ENCODE assay signal across 8 mouse cellular contexts in the genomic region with DNA sequence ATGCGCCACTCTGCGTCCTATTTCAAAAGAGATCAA. TPM values are rescaled to one million over a fixed set of nuclear protein-coding genes. Genes with fewer than 3 reads are reported as not detected.
A peak's percentile ranks its signal among the peaks of the same experiment; 100 is the strongest.
DNase-seq lines count a peak whose midpoint lies in the region; ATAC-seq lines count a peak whose summit lies in the region.

A gene (minus strand): TSS at position 1 of the 36 bp plus-strand sequence.

- 0% methylated on average over 2 of the region's 2 CpGs for WGBS in midbrain, embryonic 15.5 days

- no peaks in the 10 kb centered on the region for H3K9me3 ChIP-seq in midbrain, embryonic 15.5 days

- ATAC-seq in midbrain, embryonic 15.5 days (replicated peaks): no peak

- H3K4me3 ChIP-seq in brown adipose tissue, adult 24 weeks (ENCODE audit: insufficient read depth, low read depth, low read length): peak within 1 kb of the TSS; percentile 77
- H3K4me3 ChIP-seq in midbrain, embryonic 15.5 days: peak within 1 kb of the TSS; percentile 88

- peak within 1 kb of the TSS; percentile 85 for H3K9ac ChIP-seq in midbrain, embryonic 15.5 days

- no peaks in the 10 kb centered on the region for H3K36me3 ChIP-seq in midbrain, embryonic 15.5 days (replicated peaks)

- H3K27me3 ChIP-seq in midbrain, embryonic 15.5 days (replicated peaks): no peaks in the 10 kb centered on the region

- no peak for DNase-seq in layer of hippocampus, adult 8-10 months (ENCODE audit: low spot score in 2 of 2)
- DNase-seq in layer of hippocampus, adult 9-10 months (ENCODE audit: low spot score): no peak
- no peak for DNase-seq in heart, adult 8-10 months (ENCODE audit: low spot score)
- no peak for DNase-seq in layer of hippocampus, postnatal 25 days (ENCODE audit: extremely low spot score in 1 of 2, low spot score in 1 of 2)
- DNase-seq in ovary, postnatal 36 days (ENCODE audit: low spot score): no peak
- DNase-seq in kidney, postnatal 36 days: no peak

- H3K4me1 ChIP-seq in brown adipose tissue, adult 24 weeks (ENCODE audit: control insufficient read depth, insufficient read depth, insufficient read length, low read length): peaks cover 3% of the 10 kb centered on the region; the same call in 1 of the 2 replicates
- H3K4me1 ChIP-seq in midbrain, embryonic 15.5 days: peaks cover 34% of the 10 kb centered on the region

- peak within 1 kb of the TSS; percentile 74 for H3K4me2 ChIP-seq in midbrain, embryonic 15.5 days

- no peak within 1 kb of the TSS for H3K27ac ChIP-seq in brown adipose tissue, adult 24 weeks (replicated peaks; ENCODE audit: low read depth, low read length)
- H3K27ac ChIP-seq in midbrain, embryonic 15.5 days: peak within 1 kb of the TSS; percentile 97

RNA-seq across cellular contexts. Expression of the gene that starts here (rescaled TPM):
- total RNA-seq in layer of hippocampus, adult 8-10 months (2022): 10 to 100 TPM; 34.8 to 37.7 (median 36.7) TPM
- polyA plus RNA-seq in brown adipose tissue, adult 24 weeks (2012; ENCODE audit: insufficient read depth, insufficient read length, missing spikeins): 13.8 and 23.6 TPM in 2 replicates
- total RNA-seq in heart, adult 8-10 months (2022): 10 to 100 TPM; 38.7 to 50.3 (median 43.4) TPM
- total RNA-seq in layer of hippocampus, postnatal 25 days (2021): 10 to 100 TPM; 45.5 to 47.3 TPM
- polyA plus RNA-seq in midbrain, embryonic 15.5 days (2015; fragmentation: Nextera tagmentation; extraction: Ambion mirVana): 50.1 and 50.9 TPM in 2 replicates
